Mouse (Mus musculus) hindbrain, embryonic 14.5 days (tissue): Measurements from ENCODE around the gene Shc2. TPM values are rescaled to one million over a fixed set of nuclear protein-coding genes. Genes with fewer than 3 reads are reported as not detected.

Experiments used
- ATAC-seq: fragments of 200-750 bp; cut with Nextera tagmentation; 2 replicates; pipeline ENCODE4 v1.8.0; 2017; ENCODE audit warnings: moderate number of reproducible peaks, mild to moderate bottlenecking, moderate TSS enrichment, moderate library complexity; ENCODE audit not compliant: low FRiP score
- DNase-seq: peaks from one replicate; pipeline ENCODE4 v3.0.0-alpha.2; 2015; ENCODE audit warnings: low spot score
- H3K27ac ChIP-seq: fragments of 300-500 bp; sonication (generic); 2 replicates; pipeline ENCODE4 v1.5.1; 2014; ENCODE audit warnings: mild to moderate bottlenecking, moderate library complexity
- H3K27me3 ChIP-seq: fragments of 300-500 bp; sonication (generic); 2 replicates; pipeline ENCODE4 v1.6.1; 2014; ENCODE audit warnings: mild to moderate bottlenecking, low read length, mixed read lengths; ENCODE audit not compliant: control insufficient read depth, insufficient read depth
- H3K36me3 ChIP-seq: fragments of 300-500 bp; sonication (generic); replicated peaks from 2 replicates; pipeline ENCODE4 v1.6.1; 2014; ENCODE audit not compliant: control insufficient read depth, insufficient read depth
- H3K4me1 ChIP-seq: fragments of 300-500 bp; sonication (generic); replicated peaks from 2 replicates; pipeline ENCODE4 v1.6.1; 2014; ENCODE audit warnings: antibody characterized with exemption, low read length, mixed read lengths; ENCODE audit not compliant: control insufficient read depth, insufficient read depth
- H3K4me2 ChIP-seq: fragments of 300-500 bp; sonication (generic); replicated peaks from 2 replicates; pipeline ENCODE4 v1.6.1; 2014; ENCODE audit warnings: mild to moderate bottlenecking, moderate library complexity
- H3K4me3 ChIP-seq: fragments of 300-500 bp; sonication (generic); replicated peaks from 2 replicates; pipeline ENCODE4 v1.5.1; 2014; ENCODE audit warnings: mild to moderate bottlenecking, low read length
- H3K9ac ChIP-seq: fragments of 300-500 bp; sonication (generic); 2 replicates; pipeline ENCODE4 v1.6.1; 2014
- H3K9me3 ChIP-seq: fragments of 300-500 bp; sonication (generic); 2 replicates; pipeline ENCODE4 v1.6.1; 2016; ENCODE audit warnings: low read length; ENCODE audit not compliant: control insufficient read depth
- WGBS: fragments of 180-500 bp; shearing (Covaris S2); extraction: QIAGEN DNeasy Blood & Tissue Kit; methylation state at CpG from one replicate; pipeline ENCODE4 v1.1.7; 2014; 5-methylcytosine and 5-hydroxymethylcytosine counted together
- polyA plus RNA-seq: library from polyadenylated mRNA; unstranded; fragments of >200 nt; fragmentation: Nextera tagmentation; extraction: Ambion mirVana; gene quantifications from 2 replicates; pipeline ENCODE4 v1.2.1, GENCODE M21; 2014

Gene Shc2
- polyA plus RNA-seq, 1 experiment from 2014 or later = 20.8 TPM

DNA sequence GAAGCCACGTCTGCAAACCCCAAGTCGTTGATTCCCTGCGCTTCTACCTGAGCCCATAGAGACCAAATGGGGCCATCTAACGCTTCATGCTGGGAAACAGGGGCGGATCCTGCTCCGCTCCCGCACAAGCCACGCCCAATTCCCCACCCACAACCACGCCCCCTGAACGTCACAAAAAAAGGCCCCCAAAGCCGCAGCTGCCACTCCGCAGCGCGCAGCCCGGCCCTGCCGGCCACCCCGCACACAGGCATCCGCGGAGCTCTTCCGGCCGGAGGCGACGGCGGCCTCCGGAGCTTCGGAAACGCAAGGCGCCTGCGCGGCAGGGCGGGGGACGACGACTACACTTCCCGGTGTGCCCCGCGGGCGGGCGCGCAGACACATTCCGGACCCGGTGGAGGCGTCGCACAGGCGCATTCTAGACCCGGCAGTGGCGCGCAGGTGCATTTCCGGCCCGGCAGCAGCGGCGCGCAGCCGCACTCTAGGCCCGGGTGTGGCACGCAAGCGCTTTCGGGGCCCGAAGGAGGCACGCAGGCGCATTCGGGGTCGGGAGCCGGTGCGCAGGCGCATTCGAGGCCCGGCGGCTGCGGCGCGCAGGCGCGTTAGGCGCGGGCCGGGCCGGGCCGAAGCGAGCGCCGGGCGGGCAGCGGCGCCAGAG, 44.0 kb upstream of the Shc2 start, which contains the start of gene Cdc34:
Gene Cdc34, plus strand, starts transcription at position 605 of the 655 bp plus-strand sequence.
- peaks cover 18% of the 10 kb centered on the region for H3K4me1 ChIP-seq
- no peaks in the 10 kb centered on the region for H3K9me3 ChIP-seq
- peaks cover 25% of the 10 kb centered on the region for H3K36me3 ChIP-seq
- H3K27ac ChIP-seq = peak within 1 kb of the TSS; percentile 85
- H3K9ac ChIP-seq = peak within 1 kb of the TSS; percentile 86
- peak; percentile 97 for DNase-seq
- peak within 1 kb of the TSS; percentile 83 for H3K4me3 ChIP-seq
- H3K4me2 ChIP-seq = peak within 1 kb of the TSS; percentile 94
- no peaks in the 10 kb centered on the region for H3K27me3 ChIP-seq
- WGBS = under 1% methylated on average over 70 of the region's 84 CpGs
- ATAC-seq = peak; percentile 95

DNA sequence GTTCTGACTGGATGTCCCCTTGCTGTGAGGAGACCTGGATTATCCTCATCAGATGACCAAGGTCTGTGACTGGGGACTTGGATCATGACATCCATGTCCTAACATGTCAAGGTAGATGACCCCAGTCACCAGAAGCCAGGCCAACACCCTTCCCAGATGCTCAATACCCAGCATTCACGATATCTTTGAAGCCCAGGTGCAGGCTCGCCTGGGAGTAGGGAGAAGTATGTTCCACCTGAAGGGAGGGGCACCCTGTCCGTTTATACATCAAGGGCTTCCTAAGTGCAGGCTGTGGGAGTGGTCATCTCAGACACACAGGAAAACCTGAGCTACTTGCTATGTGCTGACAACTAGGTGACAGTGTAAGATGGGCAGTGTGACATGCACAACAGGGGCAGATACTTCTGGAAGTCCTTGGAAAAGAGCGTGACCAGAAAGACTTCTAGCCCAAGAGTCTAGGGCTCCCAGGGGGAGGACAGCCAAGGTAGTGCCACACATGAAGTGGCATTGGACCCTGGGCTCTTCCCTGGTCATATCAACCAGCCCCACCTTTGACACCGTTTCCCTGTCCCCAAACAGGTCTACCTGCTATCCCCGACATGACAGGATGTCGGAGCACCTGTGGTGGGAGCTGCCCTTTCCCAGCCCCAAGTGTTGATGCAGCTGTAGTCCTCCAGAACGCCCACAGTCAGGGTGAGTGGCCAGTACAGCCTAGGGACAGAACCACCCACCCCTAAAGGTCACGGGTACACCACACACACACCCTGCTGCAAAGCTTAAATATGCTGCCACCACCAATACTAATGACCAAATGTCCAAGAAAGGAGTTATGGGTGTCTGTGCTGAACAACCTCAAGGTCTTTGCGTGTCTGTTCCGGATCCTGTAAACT, 43.1 kb upstream of the Shc2 start:
- Histone ChIP-seq H3K4me1 (peaks cover 18% of the 10 kb centered on the region), H3K4me3 (peak overlapping the region; percentile 83), H3K9me3 (no peaks in the 10 kb centered on the region), H3K27ac (peak overlapping the region; percentile 85), H3K36me3 (peaks cover 23% of the 10 kb centered on the region), H3K27me3 (no peaks in the 10 kb centered on the region), H3K9ac (peak overlapping the region; percentile 61), H3K4me2 (peak overlapping the region; percentile 53)
- no peak for DNase-seq
- 43% methylated on average over 11 of the region's 11 CpGs for WGBS
- peak; percentile 27 for ATAC-seq

DNA sequence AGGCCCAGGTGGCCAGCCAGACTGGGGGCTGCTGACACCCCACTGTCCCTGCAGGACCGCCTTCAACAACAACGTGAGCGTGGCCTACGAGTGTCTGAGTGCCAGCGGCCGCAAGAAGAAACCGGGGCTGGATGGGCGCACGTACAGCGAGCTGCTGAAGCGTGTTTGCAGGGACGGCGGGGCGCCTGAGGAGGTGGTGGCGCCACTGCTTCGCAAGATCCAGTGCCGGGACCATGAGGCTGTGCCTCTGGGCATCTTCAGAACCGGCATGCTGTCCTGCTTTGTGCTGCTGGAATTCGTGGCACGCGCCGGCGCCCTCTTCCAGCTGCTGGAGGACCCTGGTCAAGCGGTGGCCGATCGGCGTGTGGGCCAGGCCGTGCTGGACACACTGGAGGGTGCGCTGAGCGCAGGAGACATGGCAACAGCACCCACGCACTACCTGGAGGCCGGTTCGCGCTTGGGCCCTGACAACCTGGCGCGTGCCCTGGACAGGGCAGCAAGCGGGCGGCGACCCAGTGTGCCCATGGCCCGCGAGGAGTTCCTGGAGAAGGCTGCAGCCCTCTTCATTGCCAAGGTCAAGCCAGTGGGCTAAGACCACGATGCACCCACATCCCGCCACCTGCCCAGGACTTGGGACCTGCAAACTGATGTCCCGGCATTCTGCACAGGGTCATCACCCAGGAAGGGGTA, 37.8 kb upstream of the Shc2 start:
- no peak for ATAC-seq
- no peak overlapping the region for H3K4me3 ChIP-seq

DNA sequence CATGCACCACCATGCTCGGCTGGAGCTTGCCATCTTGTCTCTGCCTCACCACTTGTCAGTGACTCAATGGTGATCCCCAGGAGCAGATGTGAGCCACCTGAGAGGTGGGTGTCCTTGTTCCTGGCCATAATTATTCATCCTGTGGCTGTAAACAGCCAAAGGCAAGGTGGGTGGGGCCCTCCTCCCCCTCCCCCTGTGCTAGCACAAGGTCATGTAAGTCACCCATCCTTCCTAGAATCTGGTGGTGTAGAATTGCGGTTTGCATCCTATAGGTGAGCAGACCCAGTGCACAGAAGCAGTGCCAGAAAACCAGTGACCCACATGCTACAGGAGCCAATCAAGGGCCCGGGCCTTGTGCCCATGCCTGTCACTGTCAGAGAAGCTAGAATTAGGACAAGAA, 35.3 kb upstream of the Shc2 start:
- no peaks in the 10 kb centered on the region for H3K9me3 ChIP-seq
- DNase-seq (no peak), ATAC-seq (no peak)
- 100% methylated on average over 3 of the region's 3 CpGs for WGBS
- H3K9ac ChIP-seq = no peak overlapping the region
- H3K4me3 ChIP-seq = no peak overlapping the region
- H3K4me1 ChIP-seq = peaks cover 16% of the 10 kb centered on the region
- H3K27ac ChIP-seq = no peak overlapping the region
- H3K36me3 ChIP-seq = peaks cover 17% of the 10 kb centered on the region
- no peak overlapping the region for H3K4me2 ChIP-seq
- H3K27me3 ChIP-seq = no peaks in the 10 kb centered on the region

More for the DNA sequence above, 37.8 kb upstream of the Shc2 start:
- DNase-seq = no peak
- Histone ChIP-seq H3K4me2 (no peak overlapping the region), H3K27ac (no peak overlapping the region), H3K9me3 (no peaks in the 10 kb centered on the region), H3K27me3 (no peaks in the 10 kb centered on the region), H3K9ac (no peak overlapping the region), H3K36me3 (peaks cover 17% of the 10 kb centered on the region), H3K4me1 (peaks cover 9% of the 10 kb centered on the region)
- WGBS = 49% methylated on average over 44 of the region's 44 CpGs

DNA sequence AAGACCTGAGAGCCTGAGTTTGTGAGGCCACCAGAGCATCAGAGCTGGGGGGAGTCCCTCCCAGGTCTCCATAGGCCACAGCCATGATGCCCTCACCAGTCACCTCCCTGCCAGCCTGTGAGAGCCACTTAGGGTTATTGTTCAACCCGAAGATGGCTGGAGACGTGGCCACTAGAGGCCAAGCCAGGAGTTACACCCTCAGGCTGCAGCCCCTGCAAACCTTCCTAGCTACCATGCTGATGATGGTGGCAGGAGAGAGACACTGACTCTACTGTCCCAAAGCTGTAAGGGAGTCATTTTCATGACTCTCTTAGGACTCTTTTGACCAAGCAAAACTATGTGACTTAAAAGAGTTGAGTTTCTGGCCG, 34.4 kb upstream of the Shc2 start:
- H3K36me3 ChIP-seq = peaks cover 17% of the 10 kb centered on the region
- H3K4me1 ChIP-seq = peaks cover 18% of the 10 kb centered on the region
- ATAC-seq = no peak
- no peak overlapping the region for H3K4me3 ChIP-seq
- no peaks in the 10 kb centered on the region for H3K27me3 ChIP-seq
- DNase-seq = no peak
- no peaks in the 10 kb centered on the region for H3K9me3 ChIP-seq
- no peak overlapping the region for H3K27ac ChIP-seq
- no peak overlapping the region for H3K4me2 ChIP-seq
- H3K9ac ChIP-seq = no peak overlapping the region
- WGBS = 62% methylated on average over 3 of the region's 3 CpGs

DNA sequence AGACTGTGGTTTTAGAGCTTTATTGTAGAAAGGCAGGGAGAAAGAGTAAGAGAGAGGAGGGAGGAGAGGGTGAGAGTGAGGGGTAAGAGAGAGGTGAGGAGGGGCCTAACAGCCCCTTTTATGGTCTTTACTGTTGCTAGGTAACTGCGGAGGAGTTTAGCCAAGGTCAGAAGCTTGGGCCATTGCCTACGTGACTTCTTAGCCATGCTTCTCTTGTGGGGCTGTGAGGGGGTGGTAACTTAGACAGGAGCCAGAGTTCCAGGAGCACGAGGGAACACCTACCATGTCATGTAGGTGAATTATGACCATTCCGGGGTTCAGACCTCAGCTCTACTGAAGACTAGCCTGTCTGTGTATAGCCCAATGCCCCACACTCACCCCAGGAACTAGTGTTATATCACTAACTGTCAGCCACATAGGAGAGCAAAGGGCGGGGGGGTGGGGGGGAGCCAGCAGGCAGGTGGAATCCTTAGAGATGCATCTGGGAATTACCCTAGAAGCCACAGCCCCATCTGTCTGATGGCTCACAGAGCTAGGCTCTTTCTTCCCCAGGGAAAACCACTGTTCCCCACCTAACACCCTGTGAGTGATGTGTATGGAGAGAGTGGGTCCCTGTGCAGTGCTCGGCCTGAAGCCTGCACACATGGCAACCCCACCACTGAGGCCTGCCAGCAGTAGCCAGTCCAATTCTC, 33.8 kb upstream of the Shc2 start:
- Histone ChIP-seq H3K4me1 (peaks cover 18% of the 10 kb centered on the region), H3K4me2 (peak overlapping the region; percentile 93; the same call in 1 of the 2 replicates), H3K4me3 (no peak overlapping the region), H3K9ac (no peak overlapping the region), H3K27me3 (no peaks in the 10 kb centered on the region), H3K36me3 (peaks cover 16% of the 10 kb centered on the region), H3K9me3 (no peaks in the 10 kb centered on the region), H3K27ac (no peak overlapping the region)
- 67% methylated on average over 6 of the region's 6 CpGs for WGBS
- DNase-seq = no peak
- ATAC-seq = no peak

DNA sequence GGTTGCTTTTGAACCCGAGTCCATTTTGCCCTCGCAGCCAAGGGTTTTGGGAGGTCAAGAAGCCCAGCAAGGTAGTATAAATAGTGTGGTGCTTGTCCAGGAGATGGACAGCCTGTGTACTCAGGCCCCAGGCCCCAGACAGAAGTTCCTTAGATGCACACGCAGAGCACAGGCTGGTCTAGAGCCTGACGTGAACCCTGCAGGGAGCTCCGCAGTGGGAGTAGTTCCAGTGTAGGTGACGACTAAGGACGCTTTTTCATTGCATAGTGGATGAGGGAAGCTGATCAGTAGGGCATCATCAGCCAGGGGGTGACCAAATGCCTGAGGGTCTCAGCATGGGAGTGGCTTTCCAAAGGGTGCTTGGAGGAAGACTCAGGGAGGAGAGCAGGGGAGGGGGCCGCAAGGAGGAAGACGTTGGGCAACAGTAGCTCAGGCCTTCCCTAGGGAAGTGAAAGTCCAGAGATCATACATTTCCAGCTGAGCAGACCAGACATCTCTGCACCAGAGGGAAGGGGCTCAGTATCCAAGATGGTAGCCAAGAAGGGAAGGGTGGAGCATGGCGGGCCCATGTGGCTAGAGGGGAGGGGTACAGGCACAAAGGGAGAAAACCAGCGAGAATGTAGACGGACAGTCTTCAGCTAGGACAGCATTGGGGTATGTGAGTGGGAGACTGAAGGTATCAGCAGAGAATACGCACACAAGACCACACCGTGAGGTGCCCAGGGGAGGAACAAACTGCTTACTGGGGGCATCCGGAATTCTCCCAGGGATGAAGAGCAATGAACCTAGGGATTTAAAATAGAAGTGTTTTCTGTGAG, 32.6 kb upstream of the Shc2 start:
- peak overlapping the region; percentile 100 for H3K4me3 ChIP-seq
- H3K9me3 ChIP-seq = no peaks in the 10 kb centered on the region
- ATAC-seq = peak; percentile 29; the same call in 1 of the 2 replicates

DNA sequence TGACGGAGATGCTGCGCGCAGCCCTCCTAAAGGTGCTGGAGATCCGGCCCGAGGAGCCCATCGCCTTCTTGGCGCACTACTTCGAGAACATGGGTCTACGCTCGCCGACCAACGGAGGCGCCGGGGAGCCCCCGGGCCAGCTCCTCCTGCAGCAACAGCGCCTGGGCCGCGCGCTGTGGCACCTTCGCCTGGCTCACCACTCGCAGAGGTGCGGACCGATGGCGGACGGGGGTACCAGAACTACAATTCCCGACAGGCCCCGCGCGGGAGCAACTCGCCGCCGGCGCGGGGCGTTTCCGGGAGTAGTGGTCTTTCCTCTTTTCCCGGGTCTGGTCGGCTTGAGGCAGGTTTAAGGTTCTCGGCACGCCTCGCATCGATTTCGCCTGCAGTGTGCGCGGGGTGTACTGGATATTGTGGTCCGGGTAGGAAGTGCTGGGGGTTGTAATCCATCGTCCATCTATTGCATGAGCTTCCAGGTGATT, 31.9 kb upstream of the Shc2 start:
- H3K4me3 ChIP-seq = peak overlapping the region; percentile 100
- under 1% methylated on average over 47 of the region's 47 CpGs for WGBS
- no peaks in the 10 kb centered on the region for H3K27me3 ChIP-seq
- DNase-seq = peak; percentile 85
- H3K4me1 ChIP-seq = peaks cover 18% of the 10 kb centered on the region
- H3K4me2 ChIP-seq = peak overlapping the region; percentile 93
- 0 out of 2 replicates have a peak, but pooled peaks cover under 1% of the 10 kb centered on the region for H3K36me3 ChIP-seq
- peak overlapping the region; percentile 98 for H3K9ac ChIP-seq
- H3K27ac ChIP-seq = peak overlapping the region; percentile 99
- no peaks in the 10 kb centered on the region for H3K9me3 ChIP-seq
- peak; percentile 70 for ATAC-seq

More for the DNA sequence above, 32.6 kb upstream of the Shc2 start:
- H3K27ac ChIP-seq = peak overlapping the region; percentile 99
- 0 out of 2 replicates have a peak, but pooled peaks cover 6% of the 10 kb centered on the region for H3K36me3 ChIP-seq
- H3K4me1 ChIP-seq = peaks cover 18% of the 10 kb centered on the region
- no peak for DNase-seq
- H3K9ac ChIP-seq = peak overlapping the region; percentile 98
- H3K27me3 ChIP-seq = no peaks in the 10 kb centered on the region
- 36% methylated on average over 15 of the region's 15 CpGs for WGBS
- H3K4me2 ChIP-seq = peak overlapping the region; percentile 93
